Mouse (Mus musculus): ENCODE data around the gene Nfkbil1.

Nfkbil1 gene

GRCm38 (mm10) chr17:35202442-35202841 is 33.1 kb downstream of the Nfkbil1 start:
- no peak for DNase-seq (ENCODE audit: low spot score)

GRCm38 (mm10) chr17:35201787-35202186 is 33.8 kb downstream of the Nfkbil1 start, which contains the start of gene Tnf:
TSS of gene Tnf (minus strand) at chr17:35202007.
- DNase-seq (ENCODE audit: low spot score): no peak

GRCm38 (mm10) chr17:35201128-35201527 is 34.5 kb downstream of the Nfkbil1 start:
- no peak for DNase-seq (ENCODE audit: low spot score)

GRCm38 (mm10) chr17:35200398-35200797 is 35.2 kb downstream of the Nfkbil1 start:
- no peak for DNase-seq (ENCODE audit: low spot score)

GRCm38 (mm10) chr17:35198946-35199345 is 36.6 kb downstream of the Nfkbil1 start:
- no peak for DNase-seq (ENCODE audit: low spot score)

- DNase-seq (ENCODE audit: low spot score): no peak
These were observed 37.6 kb downstream of the Nfkbil1 start for GRCm38 (mm10) chr17:35198029-35198428.

- DNase-seq (ENCODE audit: low spot score): no peak
These were observed 38.5 kb downstream of the Nfkbil1 start for GRCm38 (mm10) chr17:35197126-35197525.

- no peak for DNase-seq (ENCODE audit: low spot score)
These were observed 39.3 kb downstream of the Nfkbil1 start for GRCm38 (mm10) chr17:35196321-35196641.

GRCm38 (mm10) chr17:35195631-35196320 is 39.8 kb downstream of the Nfkbil1 start:
- peak; percentile 47 for DNase-seq (ENCODE audit: low spot score)

- DNase-seq (ENCODE audit: low spot score): no peak
These were observed 40.6 kb downstream of the Nfkbil1 start for GRCm38 (mm10) chr17:35194844-35195630.

- no peak for DNase-seq (ENCODE audit: low spot score)
These were observed 41.4 kb downstream of the Nfkbil1 start, which contains the start of gene Ltb for GRCm38 (mm10) chr17:35193881-35194843. TSS of gene Ltb (plus strand) at chr17:35194439.

- no peak for DNase-seq (ENCODE audit: low spot score)
These were observed 42.7 kb downstream of the Nfkbil1 start for GRCm38 (mm10) chr17:35192924-35193323.

GRCm38 (mm10) chr17:35191723-35192122 is 43.9 kb downstream of the Nfkbil1 start:
- no peak for DNase-seq (ENCODE audit: low spot score)

GRCm38 (mm10) chr17:35190096-35190495 is 45.5 kb downstream of the Nfkbil1 start:
- no peak for DNase-seq (ENCODE audit: low spot score)

- no peak for DNase-seq (ENCODE audit: low spot score)
These were observed 46.4 kb downstream of the Nfkbil1 start for GRCm38 (mm10) chr17:35189186-35189585.

GRCm38 (mm10) chr17:35187959-35188610 is 47.5 kb downstream of the Nfkbil1 start, which contains the start of gene Lst1:
TSS of gene Lst1 (minus strand) at chr17:35188439.
- no peak for DNase-seq (ENCODE audit: low spot score)

GRCm38 (mm10) chr17:35187345-35187744 is 48.2 kb downstream of the Nfkbil1 start:
- no peak for DNase-seq (ENCODE audit: low spot score)

- DNase-seq (ENCODE audit: low spot score): no peak
These were observed 48.9 kb downstream of the Nfkbil1 start for GRCm38 (mm10) chr17:35186681-35187080.

GRCm38 (mm10) chr17:35185639-35186611 is 49.7 kb downstream of the Nfkbil1 start:
- DNase-seq (ENCODE audit: low spot score): no peak

GRCm38 (mm10) chr17:35180093-35180492 is 55.5 kb downstream of the Nfkbil1 start:
- DNase-seq (ENCODE audit: low spot score): no peak
